Mouse (Mus musculus) left cerebral cortex, adult 11 months (tissue): ENCODE results near the gene Gfer.
"Not testable (repeated sequence)": the region's sequence is repeated elsewhere in the genome, so short reads cannot be mapped to it uniquely, and the experiment has no call there.

Experiments
- DNase-seq: peaks from one replicate; pipeline ENCODE4 v3.0.0; 2022; ENCODE audit warnings: low spot score

Gene Gfer

GRCm38 (mm10) chr17:24722220-24722924 is 26.4 kb upstream of the Gfer start:
- DNase-seq = no peak

GRCm38 (mm10) chr17:24721383-24721955 is 25.5 kb upstream of the Gfer start:
- DNase-seq = not testable (repeated sequence)

GRCm38 (mm10) chr17:24720616-24721015 is 24.7 kb upstream of the Gfer start:
- not testable (repeated sequence) for DNase-seq

GRCm38 (mm10) chr17:24719494-24720222 is 23.7 kb upstream of the Gfer start:
- peak; percentile 98 for DNase-seq

GRCm38 (mm10) chr17:24718938-24719337 is 23.0 kb upstream of the Gfer start:
- not testable (repeated sequence) for DNase-seq

- DNase-seq = no peak
These were observed 22.0 kb upstream of the Gfer start, which contains the start of the genes Rnf151 and Rps2 for GRCm38 (mm10) chr17:24717943-24718342. Rnf151 (minus strand) TSS chr17:24718063. Rps2 (plus strand) TSS chr17:24718116.

GRCm38 (mm10) chr17:24716166-24716682 is 20.3 kb upstream of the Gfer start:
- DNase-seq = no peak

- no peak for DNase-seq
These were observed 19.6 kb upstream of the Gfer start for GRCm38 (mm10) chr17:24715556-24715955.

GRCm38 (mm10) chr17:24708646-24709045 is 12.7 kb upstream of the Gfer start:
- no peak for DNase-seq

GRCm38 (mm10) chr17:24707801-24708425 is 12.0 kb upstream of the Gfer start:
- DNase-seq = no peak

- DNase-seq = peak; percentile 92
These were observed 11.2 kb upstream of the Gfer start, which contains the start of gene Tbl3 for GRCm38 (mm10) chr17:24706982-24707800. Tbl3 (minus strand) TSS chr17:24707660.

GRCm38 (mm10) chr17:24705821-24706220 is 9.9 kb upstream of the Gfer start:
- DNase-seq = no peak

GRCm38 (mm10) chr17:24701251-24701650 is 5.3 kb upstream of the Gfer start:
- no peak for DNase-seq

- DNase-seq = no peak
These were observed 3.5 kb upstream of the Gfer start for GRCm38 (mm10) chr17:24699473-24699872.

- DNase-seq = no peak
These were observed 2.8 kb upstream of the Gfer start for GRCm38 (mm10) chr17:24698715-24699114.

- DNase-seq = no peak
These were observed 2.0 kb upstream of the Gfer start for GRCm38 (mm10) chr17:24697985-24698384.

- no peak for DNase-seq
These were observed 488 bp downstream of the Gfer start for GRCm38 (mm10) chr17:24695326-24696010.

GRCm38 (mm10) chr17:24692385-24692784 is 3.6 kb downstream of the Gfer start:
- no peak for DNase-seq

- DNase-seq = no peak
These were observed 6.5 kb downstream of the Gfer start, which contains the start of gene Syngr3 for GRCm38 (mm10) chr17:24689251-24690081. Syngr3 (minus strand) TSS chr17:24689955.

GRCm38 (mm10) chr17:24687599-24687998 is 8.4 kb downstream of the Gfer start:
- DNase-seq = no peak
